Mouse (Mus musculus) E14TG2a.4 (cell line): ENCODE results near the gene Foxl1.
"Not testable (repeated sequence)": the region's sequence is repeated elsewhere in the genome, so short reads cannot be mapped to it uniquely, and the experiment has no call there.

Source experiments
- H3K27me3 ChIP-seq: 2 replicates; pipeline ENCODE4 v1.6.1; 2014; ENCODE audit warnings: low read length, control low read depth; ENCODE audit not compliant: insufficient read depth
- H3K36me3 ChIP-seq: 2 replicates; pipeline ENCODE4 v1.6.1; 2014; ENCODE audit warnings: low read length, control low read depth; ENCODE audit not compliant: insufficient read depth
- H3K4me1 ChIP-seq: replicated peaks from 2 replicates; pipeline ENCODE4 v1.6.1; 2014; ENCODE audit warnings: low read depth, low read length, control low read depth
- H3K4me3 ChIP-seq: replicated peaks from 2 replicates; pipeline ENCODE4 v1.5.1; 2014; ENCODE audit warnings: mild to moderate bottlenecking, low read length
- H3K9me3 ChIP-seq: 2 replicates; pipeline ENCODE4 v1.6.1; 2014; ENCODE audit warnings: low read length, control low read depth
- CTCF ChIP-seq: conservative IDR thresholded peaks from 2 replicates; pipeline ENCODE4 v1.5.1; 2014; ENCODE audit warnings: low read length
- NANOG ChIP-seq: IDR thresholded peaks from 2 replicates; pipeline ENCODE4 v1.6.1; 2014; ENCODE audit warnings: borderline replicate concordance, low read length, mixed read lengths
- POU5F1 ChIP-seq: IDR thresholded peaks from 2 replicates; pipeline ENCODE4 v1.6.1; 2014; ENCODE audit warnings: low read length, borderline replicate concordance

Foxl1 gene

GRCm38 (mm10) chr8:121136856-121137255 lies 9.1 kb downstream of the Foxl1 start:
- H3K4me3 ChIP-seq: no peak overlapping the region
- no peaks in the 10 kb centered on the region for H3K36me3 ChIP-seq
- TF ChIP-seq NANOG (no peak), CTCF (peak; percentile 40)
- peaks cover 6% of the 10 kb centered on the region for H3K4me1 ChIP-seq
- peaks cover 43% of the 10 kb centered on the region for H3K27me3 ChIP-seq
- peaks cover 13% of the 10 kb centered on the region for H3K9me3 ChIP-seq

- H3K36me3 ChIP-seq, H3K4me3 ChIP-seq, H3K4me1 ChIP-seq, H3K9me3 ChIP-seq: not testable (repeated sequence)
- H3K27me3 ChIP-seq: peaks cover 38% of the 10 kb centered on the region
Observed at GRCm38 (mm10) chr8:121145457-121146134, 17.9 kb downstream of the Foxl1 start.

- Histone ChIP-seq H3K4me1 (no peaks in the 10 kb centered on the region), H3K4me3 (no peak overlapping the region), H3K9me3 (no peaks in the 10 kb centered on the region), H3K27me3 (peaks cover 31% of the 10 kb centered on the region), H3K36me3 (no peaks in the 10 kb centered on the region)
- no peak for TF ChIP-seq CTCF
- TF ChIP-seq POU5F1: no peak
Observed at GRCm38 (mm10) chr8:121148573-121149083, 20.9 kb downstream of the Foxl1 start.

GRCm38 (mm10) chr8:121152394-121152793 lies 24.7 kb downstream of the Foxl1 start:
- Histone ChIP-seq H3K36me3 (no peaks in the 10 kb centered on the region), H3K9me3 (no peaks in the 10 kb centered on the region), H3K4me1 (no peaks in the 10 kb centered on the region), H3K4me3 (no peak overlapping the region), H3K27me3 (peaks cover 42% of the 10 kb centered on the region)
- TF ChIP-seq NANOG (no peak), POU5F1 (no peak), CTCF (no peak)

- H3K36me3 ChIP-seq: no peaks in the 10 kb centered on the region
- no peaks in the 10 kb centered on the region for H3K4me1 ChIP-seq
- H3K9me3 ChIP-seq: no peaks in the 10 kb centered on the region
- peaks cover 38% of the 10 kb centered on the region for H3K27me3 ChIP-seq
- TF ChIP-seq POU5F1: no peak
- no peak for TF ChIP-seq NANOG
- no peak for TF ChIP-seq CTCF
- H3K4me3 ChIP-seq: no peak overlapping the region
Observed at GRCm38 (mm10) chr8:121156990-121157491, 29.3 kb downstream of the Foxl1 start.

GRCm38 (mm10) chr8:121158812-121159211 lies 31.1 kb downstream of the Foxl1 start:
- H3K36me3 ChIP-seq: no peaks in the 10 kb centered on the region
- H3K4me3 ChIP-seq: no peak overlapping the region
- TF ChIP-seq CTCF (no peak), NANOG (no peak), POU5F1 (no peak)
- peaks cover 33% of the 10 kb centered on the region for H3K27me3 ChIP-seq
- H3K4me1 ChIP-seq: no peaks in the 10 kb centered on the region
- no peaks in the 10 kb centered on the region for H3K9me3 ChIP-seq

- TF ChIP-seq POU5F1: no peak
- no peak for TF ChIP-seq NANOG
- no peak for TF ChIP-seq CTCF
- Histone ChIP-seq H3K4me1 (0 out of 2 replicates have a peak, but pooled peaks cover 4% of the 10 kb centered on the region), H3K9me3 (no peaks in the 10 kb centered on the region)
Observed at GRCm38 (mm10) chr8:121161437-121161836, 33.7 kb downstream of the Foxl1 start.

GRCm38 (mm10) chr8:121162413-121162812 lies 34.7 kb downstream of the Foxl1 start:
- no peak overlapping the region for H3K4me3 ChIP-seq
- peaks cover 29% of the 10 kb centered on the region for H3K27me3 ChIP-seq
- 0 out of 2 replicates have a peak, but pooled peaks cover 4% of the 10 kb centered on the region for H3K4me1 ChIP-seq
- H3K36me3 ChIP-seq: no peaks in the 10 kb centered on the region
- TF ChIP-seq CTCF (no peak), NANOG (no peak), POU5F1 (no peak)
- H3K9me3 ChIP-seq: no peaks in the 10 kb centered on the region

More at GRCm38 (mm10) chr8:121161437-121161836, 33.7 kb downstream of the Foxl1 start:
- no peak overlapping the region for H3K4me3 ChIP-seq
- H3K27me3 ChIP-seq: peaks cover 29% of the 10 kb centered on the region
- no peaks in the 10 kb centered on the region for H3K36me3 ChIP-seq
